Mouse (Mus musculus) E14TG2a.4 (cell line): Measurements from ENCODE around the gene Ankfn1.

Source experiments
- CTCF ChIP-seq: conservative IDR thresholded peaks from 2 replicates; pipeline ENCODE4 v1.5.1; 2014; ENCODE audit warnings: low read length
- NANOG ChIP-seq: IDR thresholded peaks from 2 replicates; pipeline ENCODE4 v1.6.1; 2014; ENCODE audit warnings: borderline replicate concordance, low read length, mixed read lengths
- POU5F1 ChIP-seq: IDR thresholded peaks from 2 replicates; pipeline ENCODE4 v1.6.1; 2014; ENCODE audit warnings: low read length, borderline replicate concordance

DNA sequence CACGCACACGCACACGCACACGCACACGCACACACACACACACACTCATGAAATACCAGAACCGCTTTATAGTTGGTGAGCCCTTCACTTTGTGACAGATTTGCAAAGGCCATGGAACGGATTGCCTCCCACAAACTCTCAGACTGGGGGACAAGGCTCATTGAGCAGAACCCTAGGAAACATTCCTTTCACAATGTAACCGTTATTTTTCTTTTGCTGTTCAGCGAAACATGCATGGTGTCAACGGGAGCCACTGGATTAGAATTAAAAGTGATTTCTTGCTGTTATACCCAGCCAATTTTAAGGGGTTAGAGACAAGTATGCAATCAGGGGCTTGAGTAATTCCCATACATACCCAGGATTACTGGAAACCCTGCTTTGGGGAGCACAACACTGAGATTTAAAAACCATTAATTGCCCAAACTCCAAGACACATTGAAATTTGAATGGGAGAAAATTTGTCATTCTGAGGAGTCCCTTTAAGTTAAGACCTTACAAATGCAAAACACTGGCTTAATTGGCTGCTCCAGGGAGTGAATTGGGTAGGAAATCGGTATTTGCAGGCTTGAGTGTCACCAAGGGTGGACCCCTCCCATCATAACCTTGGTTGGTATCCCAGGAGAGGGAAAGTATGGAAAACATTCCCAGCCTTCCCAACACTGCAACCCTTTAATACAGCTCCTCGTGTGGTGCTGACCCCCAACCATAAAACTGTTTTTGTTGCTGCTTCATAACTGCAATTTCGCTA is 153.6 kb downstream of the Ankfn1 start:
- peak; percentile 32; the same call in 1 of the 2 replicates for TF ChIP-seq NANOG
- TF ChIP-seq CTCF, result no peak
- no peak for TF ChIP-seq POU5F1
